Mouse (Mus musculus) ES-E14 (cell line): ENCODE measurements around the gene Rad9a.

Experiments
- CHD2 ChIP-seq: IDR thresholded peaks from 2 replicates; pipeline ENCODE4 v1.6.1; 2014; ENCODE audit warnings: mild to moderate bottlenecking, low read depth, low read length, inconsistent platforms
- HCFC1 ChIP-seq: IDR thresholded peaks from 2 replicates; pipeline ENCODE4 v1.6.1; 2012; ENCODE audit warnings: low read length, inconsistent platforms, borderline replicate concordance; ENCODE audit not compliant: insufficient read depth
- MAFK ChIP-seq: IDR thresholded peaks from 2 replicates; pipeline ENCODE4 v1.6.1; 2014; ENCODE audit warnings: mild to moderate bottlenecking, low read depth, low read length, inconsistent platforms; ENCODE audit not compliant: insufficient read depth
- ZC3H11A ChIP-seq: IDR thresholded peaks from 2 replicates; pipeline ENCODE4 v1.6.1; 2012; ENCODE audit warnings: low read depth, mild to moderate bottlenecking, inconsistent platforms, low read length, borderline replicate concordance

DNA sequence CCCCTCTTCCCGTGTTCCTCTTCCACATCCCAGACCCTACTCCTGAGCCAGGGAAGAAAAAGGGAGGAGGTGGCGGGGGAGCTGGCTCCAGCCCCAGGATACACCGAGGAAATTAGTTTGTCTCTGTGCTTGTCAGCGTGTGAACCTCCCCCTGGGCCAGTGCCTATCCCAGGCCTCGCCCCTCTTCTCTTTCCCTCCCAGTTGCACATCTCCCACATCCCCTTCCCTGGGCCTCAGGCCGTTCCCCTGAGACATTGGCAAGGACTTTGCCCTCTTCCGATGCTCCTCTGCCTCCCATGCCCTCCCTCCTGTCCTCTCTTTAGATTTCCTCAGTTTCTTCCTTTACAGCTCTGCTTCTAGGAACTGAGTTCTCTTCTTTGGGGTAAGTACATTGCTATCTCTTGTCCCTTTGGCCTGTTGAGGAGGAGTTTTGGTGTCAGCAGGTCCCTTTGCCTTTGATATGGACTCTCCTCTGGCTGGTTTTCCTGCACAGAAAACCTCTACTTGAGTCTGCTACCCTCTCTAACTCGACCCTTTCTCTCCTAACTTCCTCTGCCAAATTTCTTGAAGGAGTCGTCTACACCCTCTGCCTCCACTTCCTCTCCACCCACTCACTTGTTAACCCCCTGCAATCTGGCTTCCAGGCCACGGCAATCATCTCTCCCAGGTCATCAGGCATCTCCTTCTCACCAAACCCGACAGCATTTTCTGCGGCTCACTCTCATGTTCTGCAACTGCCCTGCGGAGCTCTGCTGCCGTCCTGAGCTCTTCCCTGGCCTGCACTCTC lies 19.7 kb upstream of the Rad9a start:
- no peak for TF ChIP-seq HCFC1
- no peak for TF ChIP-seq ZC3H11A
- TF ChIP-seq CHD2, result no peak
- TF ChIP-seq MAFK, result no peak
